Mouse (Mus musculus): ENCODE measurements at regions not wholly inside any gene's neighbourhood (a gene's known extent, or its start where the extent isn't known, plus 50 kb on each side); places are given as distances from the start of the nearest gene placed in this dataset.

GRCm38 (mm10) chr1:190398308-190398707 lies 227.8 kb upstream of the Prox1 start:
- DNase-seq, result no peak

- no peak for DNase-seq
Observed at GRCm38 (mm10) chr1:190397811-190398210, 227.3 kb upstream of the Prox1 start.

DNA sequence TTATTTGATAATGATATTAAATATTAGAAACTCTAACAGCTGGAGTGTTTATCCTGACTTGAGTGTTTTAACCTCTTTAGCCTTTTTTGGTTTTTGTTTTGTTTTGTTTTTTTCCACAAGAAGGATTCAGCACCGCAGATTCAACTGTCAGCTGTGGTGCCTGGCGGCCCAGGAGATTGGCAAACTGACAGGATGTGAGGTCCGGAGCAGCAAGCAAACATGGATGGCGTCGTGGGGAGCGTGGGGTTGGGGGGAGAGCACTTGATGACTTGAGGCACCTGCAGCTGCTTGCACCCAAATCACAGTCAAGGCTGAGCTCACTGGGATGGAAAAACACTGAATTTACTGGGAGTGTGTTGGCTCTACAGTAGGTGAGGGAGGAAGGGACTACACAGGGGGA lies 222.5 kb upstream of the Prox1 start:
- no peak for DNase-seq

GRCm38 (mm10) chr1:190388853-190389252 lies 218.3 kb upstream of the Prox1 start:
- DNase-seq, result no peak

GRCm38 (mm10) chr1:190384555-190384954 lies 214.0 kb upstream of the Prox1 start:
- no peak for DNase-seq

GRCm38 (mm10) chr1:190383256-190383838 lies 212.8 kb upstream of the Prox1 start:
- DNase-seq, result no peak

GRCm38 (mm10) chr1:190380151-190380550 lies 209.6 kb upstream of the Prox1 start:
- no peak for DNase-seq

GRCm38 (mm10) chr1:190375160-190375880 lies 204.8 kb upstream of the Prox1 start:
- no peak for DNase-seq

GRCm38 (mm10) chr1:190374270-190374669 lies 203.8 kb upstream of the Prox1 start:
- no peak for DNase-seq

DNA sequence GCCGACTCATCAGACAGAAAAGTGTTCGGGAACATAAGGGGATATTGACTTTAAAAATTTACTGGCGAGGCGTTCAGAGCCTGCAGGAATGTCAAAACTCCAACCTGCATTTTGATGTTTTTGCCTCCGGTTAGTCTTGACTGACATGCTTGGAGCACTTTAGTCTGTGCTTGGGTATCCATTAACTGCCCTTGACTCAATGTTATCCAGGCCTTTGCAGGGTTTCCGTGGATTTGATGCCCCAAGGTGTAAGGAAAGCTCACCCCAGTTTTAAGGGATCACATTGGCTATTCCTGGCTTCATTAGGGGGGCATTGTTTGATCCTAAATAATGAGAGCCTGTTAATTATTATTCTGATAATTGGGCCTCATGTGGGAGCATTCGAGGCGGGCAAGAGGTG lies 196.1 kb upstream of the Prox1 start:
- no peak for DNase-seq

DNA sequence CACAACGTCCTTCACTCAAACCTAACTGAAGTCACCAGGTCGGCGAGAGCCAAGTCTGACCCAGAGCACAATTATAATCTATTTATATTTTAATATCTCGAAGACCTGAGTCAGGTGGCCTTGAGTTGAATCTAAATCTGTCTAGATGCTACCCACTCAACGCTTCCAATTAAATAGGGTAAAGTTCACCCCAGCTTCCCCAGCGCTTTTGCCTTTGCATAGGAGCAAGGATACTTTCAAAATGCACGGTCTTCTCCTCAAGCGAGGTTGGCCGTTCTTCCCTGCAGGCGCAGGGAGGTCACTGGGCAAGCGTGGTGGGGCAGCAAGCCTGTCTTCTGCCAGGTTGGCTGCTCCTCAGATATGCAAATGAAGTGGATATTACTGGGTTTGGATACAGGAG lies 194.6 kb upstream of the Prox1 start:
- DNase-seq, result no peak

DNA sequence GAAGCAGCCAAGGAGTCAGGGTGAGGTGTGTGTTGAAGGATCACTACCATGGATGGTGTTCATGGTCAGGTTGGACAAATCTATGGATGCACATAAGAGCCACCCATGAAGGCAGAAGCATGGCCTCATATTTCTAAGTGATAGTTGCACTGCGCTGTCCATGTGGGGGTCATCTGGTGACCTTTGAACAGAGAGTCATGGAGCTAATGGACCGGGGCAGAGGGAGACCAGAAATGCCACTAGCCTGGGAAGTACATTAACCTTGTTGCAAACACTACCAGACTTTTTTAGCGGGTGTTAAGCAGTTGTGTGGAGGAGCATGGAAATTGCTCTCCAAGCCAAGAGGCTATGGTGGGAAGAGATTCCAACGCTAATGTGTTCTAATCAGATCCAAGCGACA lies 190.1 kb upstream of the Prox1 start:
- DNase-seq, result no peak

- no peak for DNase-seq
Observed at GRCm38 (mm10) chr1:190357779-190358178, 187.3 kb upstream of the Prox1 start.

GRCm38 (mm10) chr1:190347610-190348009 lies 177.1 kb upstream of the Prox1 start:
- no peak for DNase-seq

GRCm38 (mm10) chr1:190340715-190341114 lies 170.2 kb upstream of the Prox1 start:
- no peak for DNase-seq

- DNase-seq, result no peak
Observed at GRCm38 (mm10) chr1:190334471-190334870, 164.0 kb upstream of the Prox1 start.

DNA sequence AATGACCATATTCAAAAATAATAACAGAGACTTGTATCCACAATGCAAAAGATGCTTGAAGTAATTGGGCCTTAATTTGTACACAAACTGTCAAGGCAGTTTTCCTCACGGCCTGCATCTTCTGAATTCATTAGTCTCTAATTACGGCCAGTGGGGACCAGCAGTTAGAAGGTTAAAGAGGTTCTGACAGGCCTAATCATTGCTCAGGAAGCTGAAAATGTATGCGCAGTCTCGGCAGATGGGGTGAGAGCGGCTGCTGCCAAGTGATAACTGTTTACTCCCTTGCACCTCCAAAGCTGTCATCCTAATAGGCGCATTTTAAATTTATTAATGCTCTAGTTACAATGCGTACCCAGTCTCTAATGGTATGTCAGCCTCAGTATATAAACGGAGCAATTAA lies 163.5 kb upstream of the Prox1 start:
- no peak for DNase-seq

DNA sequence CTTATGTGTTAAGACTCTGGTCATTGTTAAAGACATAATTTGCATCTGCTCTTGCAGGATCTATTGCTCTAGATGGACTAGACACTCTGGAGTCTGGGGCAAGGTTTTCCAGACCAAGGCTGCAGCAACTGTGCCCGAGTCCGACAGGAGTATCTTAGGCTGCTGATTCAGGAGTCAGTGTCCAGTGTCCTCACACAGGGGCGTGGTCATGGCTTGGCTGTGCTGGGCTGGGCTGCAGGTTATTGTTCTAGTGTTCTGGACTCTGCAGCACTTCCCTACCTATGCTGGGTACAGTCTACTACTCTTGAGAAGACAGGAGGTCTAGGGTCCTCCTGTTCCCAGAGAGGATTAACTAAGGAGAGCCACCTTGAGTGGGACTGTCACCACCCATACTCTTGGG lies 161.5 kb upstream of the Prox1 start:
- DNase-seq, result no peak

DNA sequence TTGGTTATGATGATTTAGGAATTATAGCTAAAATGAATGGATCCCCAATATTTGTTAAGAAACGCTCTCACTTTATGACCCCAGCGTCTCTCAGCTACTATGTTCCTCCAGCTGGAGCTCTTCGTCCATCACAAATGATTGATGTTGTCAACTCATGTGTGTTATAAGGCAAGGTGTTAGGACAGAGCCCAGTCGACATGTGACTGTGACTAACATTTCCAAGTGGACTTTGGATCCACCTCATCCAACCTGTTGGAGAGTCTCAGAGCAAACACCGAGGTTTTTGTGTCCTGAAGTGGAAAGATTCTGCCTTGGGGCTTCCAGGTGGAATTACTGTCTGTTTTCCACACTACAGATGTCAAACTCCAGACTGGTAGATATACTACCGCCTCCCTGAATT lies 154.0 kb upstream of the Prox1 start:
- DNase-seq, result no peak

DNA sequence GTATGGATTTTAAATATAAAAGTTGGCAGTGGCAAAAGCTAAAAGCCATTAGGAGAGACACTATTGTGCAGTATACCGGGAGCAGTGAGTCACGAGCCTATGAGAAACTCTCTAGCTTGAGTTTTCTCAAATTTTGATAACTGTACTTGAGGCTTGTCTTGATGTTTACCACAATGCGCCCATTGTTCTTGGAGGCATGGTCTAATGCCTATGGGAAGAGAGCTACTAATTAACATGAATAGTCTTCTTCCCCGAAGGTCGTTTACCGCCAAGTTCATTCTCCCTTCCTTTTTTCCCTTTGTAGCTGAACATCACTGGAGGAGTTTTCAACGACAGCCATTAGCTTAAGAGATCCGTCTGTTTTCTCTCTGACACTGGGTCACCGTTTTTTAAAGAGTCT lies 153.2 kb upstream of the Prox1 start:
- DNase-seq, result no peak

DNA sequence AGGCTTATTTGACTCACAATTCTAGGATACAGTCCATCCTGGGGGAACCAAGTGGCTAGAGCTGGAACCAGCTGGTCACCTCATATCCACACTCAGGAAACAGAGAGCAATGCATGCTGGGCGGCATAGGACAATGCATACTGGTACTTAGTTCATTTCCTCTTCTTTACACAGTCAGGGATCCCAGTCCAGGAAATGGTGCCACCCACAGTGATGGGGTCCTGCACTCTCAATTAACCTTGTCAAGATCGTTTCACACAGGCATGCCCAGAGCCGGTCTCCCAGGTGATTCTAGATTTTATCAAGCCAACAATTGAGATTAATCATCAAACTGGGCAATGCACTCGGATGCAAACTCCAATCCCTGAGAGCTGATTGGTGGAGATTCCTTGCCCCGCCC lies 145.7 kb upstream of the Prox1 start:
- DNase-seq, result no peak

GRCm38 (mm10) chr1:190309831-190310230 lies 139.3 kb upstream of the Prox1 start:
- no peak for DNase-seq

DNA sequence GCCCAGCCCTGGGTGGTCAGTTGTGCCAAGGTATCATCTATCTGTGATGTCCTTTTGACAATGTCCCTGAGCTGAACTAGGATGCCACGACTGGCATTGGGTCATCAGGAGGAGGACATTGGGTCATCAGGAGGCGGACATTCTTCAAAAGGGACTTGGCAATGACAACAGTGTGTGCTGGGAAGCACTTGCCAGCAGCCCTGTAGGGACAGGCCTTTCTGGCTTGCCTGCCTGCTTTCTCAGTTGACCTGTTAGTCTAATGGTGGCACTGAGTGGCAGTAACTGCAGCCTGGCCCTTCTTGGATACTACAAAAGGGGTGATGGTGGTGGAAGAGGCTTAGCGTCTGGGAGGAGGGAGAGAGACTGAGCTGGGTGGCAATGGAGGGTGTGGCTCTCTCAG lies 137.2 kb upstream of the Prox1 start:
- no peak for DNase-seq

DNA sequence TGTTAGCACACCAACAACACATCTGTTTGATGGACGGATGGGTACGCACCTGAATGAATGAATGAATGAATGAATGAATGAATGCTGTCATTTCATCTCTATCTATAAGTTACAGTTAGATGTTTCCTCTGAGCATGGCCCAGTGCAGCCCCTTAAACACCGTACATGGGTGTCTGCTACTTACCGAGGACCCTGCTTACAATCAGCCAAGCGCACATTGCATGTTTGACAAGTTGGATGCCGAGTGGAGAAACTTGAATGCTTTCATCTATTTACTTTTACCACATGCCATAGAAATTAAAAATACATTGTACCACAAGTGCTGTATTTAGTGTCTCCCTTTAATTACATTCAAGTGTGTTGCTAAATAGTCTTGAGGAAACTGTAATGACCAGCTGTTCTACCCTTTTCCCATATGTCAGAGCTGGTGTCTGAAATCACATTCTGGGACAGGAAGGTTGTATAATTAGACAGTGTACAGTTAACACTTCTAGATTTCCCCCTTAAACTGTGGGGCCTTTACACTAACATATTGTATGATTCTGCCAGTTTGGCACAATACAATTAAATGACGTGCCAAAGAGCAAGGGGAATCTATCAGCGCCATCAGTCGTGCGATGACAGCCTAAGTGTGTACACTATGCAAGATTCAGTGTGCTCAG lies 127.3 kb upstream of the Prox1 start:
- no peak for DNase-seq

GRCm38 (mm10) chr1:190290061-190290460 lies 119.5 kb upstream of the Prox1 start:
- DNase-seq, result no peak

Data from right cerebral cortex, postnatal 14 days (tissue).